ENCODE assay signal across 22 mouse cellular contexts in genomic region chr16:32275830-32276229, GRCm38 (mm10). TPM values are rescaled to one million over a fixed set of nuclear protein-coding genes. Genes with fewer than 3 reads are reported as not detected.
DNase-seq lines count a peak whose midpoint lies in the region; ATAC-seq and TF ChIP-seq lines count a peak whose summit lies in the region.
"Had no signal": no experiment of that assay in that cellular context is flagged by ENCODE, and none has a peak within 500 bp of the region (broad histone marks: within the 10 kb centered on the region; RNA-seq: fewer than 3 reads in every experiment).

No protein-coding gene starts in this region.

- intact Hi-C loops in gastrocnemius, adult 2 months (cut with DNase I): loop anchor here (1.0 to 5.0 kb wide), 2 partner anchors 56 to 156 kb away; partner anchors contain the start of genes Pcyt1a and Ubxn7
- intact Hi-C loops in gastrocnemius, postnatal 14 days (cut with DNase I; ENCODE audit: low total_unique reads): no loop called here

- H3K4me1 ChIP-seq in midbrain, embryonic 11.5 days (ENCODE audit: control insufficient read depth, insufficient read depth, low read length): peaks cover 5% of the 10 kb centered on the region
- peaks cover 28% of the 10 kb centered on the region for H3K4me1 ChIP-seq in midbrain, embryonic 16.5 days (ENCODE audit: control insufficient read depth, insufficient read depth, low read length)
- H3K4me1 ChIP-seq in bone marrow macrophage, adult 2 months (ENCODE audit: control insufficient read depth, insufficient read depth, low read length): peaks cover 17% of the 10 kb centered on the region
- peaks cover 23% of the 10 kb centered on the region for H3K4me1 ChIP-seq in hindbrain, embryonic 12.5 days

- no peak overlapping the region for H3K9ac ChIP-seq in midbrain, embryonic 11.5 days (ENCODE audit: low read length)
- H3K9ac ChIP-seq in midbrain, embryonic 16.5 days (ENCODE audit: low read depth, low read length): no peak overlapping the region
- no peak overlapping the region for H3K9ac ChIP-seq in hindbrain, embryonic 12.5 days
- H3K9ac ChIP-seq: embryonic facial prominence, embryonic 13.5 days; forebrain, embryonic 13.5 days; forebrain, postnatal 0 days; heart, embryonic 12.5 days had no signal

- ATAC-seq in midbrain, embryonic 11.5 days (ENCODE audit: low FRiP score): no peak
- no peak for ATAC-seq in midbrain, embryonic 16.5 days
- ATAC-seq in hindbrain, embryonic 12.5 days (ENCODE audit: low FRiP score): no peak
- ATAC-seq: forebrain, embryonic 13.5 days; forebrain, postnatal 0 days; hindbrain, embryonic 16.5 days; inflammation-experienced regulatory T-cells, adult 6 months had no signal

- H3K27ac ChIP-seq in gastrocnemius, adult 2 months: peak overlapping the region; percentile 98
- H3K27ac ChIP-seq in midbrain, embryonic 11.5 days (ENCODE audit: low read depth, low read length): no peak overlapping the region
- H3K27ac ChIP-seq in midbrain, embryonic 16.5 days (ENCODE audit: low read length): no peak overlapping the region
- H3K27ac ChIP-seq in bone marrow macrophage, adult 2 months (ENCODE audit: insufficient read depth, low read depth, low read length): peak overlapping the region; percentile 25; the same call in 1 of the 2 replicates
- no peak overlapping the region for H3K27ac ChIP-seq in hindbrain, embryonic 12.5 days
- H3K27ac ChIP-seq: embryonic facial prominence, embryonic 13.5 days; forebrain, embryonic 13.5 days had no signal

- 0 out of 2 replicates have a peak, but pooled peaks cover 3% of the 10 kb centered on the region for H3K36me3 ChIP-seq in midbrain, embryonic 11.5 days (ENCODE audit: control insufficient read depth, insufficient read depth, low read length)
- no peaks in the 10 kb centered on the region for H3K36me3 ChIP-seq in midbrain, embryonic 16.5 days (ENCODE audit: control insufficient read depth, insufficient read depth, low read length)
- H3K36me3 ChIP-seq in hindbrain, embryonic 12.5 days: no peaks in the 10 kb centered on the region

- DNase-seq in gastrocnemius, adult 2 months: no peak
- no peak for DNase-seq in gastrocnemius, postnatal 14 days
- peak; percentile 37 for DNase-seq in midbrain, embryonic 11.5 days (ENCODE audit: low spot score, missing footprints)
- DNase-seq in A20 (ENCODE audit: low read depth, low spot score): peak; percentile 74
- no peak for DNase-seq in cerebellum, adult 11 months
- DNase-seq: adrenal gland, adult 8-10 months; adrenal gland, postnatal 36 days; cerebellum, adult 18-20 months; cerebellum, adult 9-11 months; cerebellum, postnatal 36 days; forebrain, postnatal 0 days; heart, postnatal 36 days had no signal

- WGBS in midbrain, embryonic 11.5 days: 75% methylated on average over 1 of the region's 1 CpGs
- 63% methylated on average over 1 of the region's 1 CpGs for WGBS in midbrain, embryonic 16.5 days
- 88% methylated on average over 1 of the region's 1 CpGs for WGBS in hindbrain, embryonic 12.5 days

- H3K4me2 ChIP-seq in midbrain, embryonic 11.5 days: no peak overlapping the region
- H3K4me2 ChIP-seq in midbrain, embryonic 16.5 days (ENCODE audit: low read length): no peak overlapping the region
- H3K4me2 ChIP-seq in hindbrain, embryonic 12.5 days (replicated peaks): no peak overlapping the region
- H3K4me2 ChIP-seq: embryonic facial prominence, embryonic 13.5 days; forebrain, embryonic 13.5 days; heart, embryonic 12.5 days had no signal

- no peaks in the 10 kb centered on the region for H3K27me3 ChIP-seq in midbrain, embryonic 11.5 days (ENCODE audit: control insufficient read depth, insufficient read depth, low read length)
- H3K27me3 ChIP-seq in midbrain, embryonic 16.5 days (ENCODE audit: control insufficient read depth, insufficient read depth, low read depth, low read length): no peaks in the 10 kb centered on the region
- H3K27me3 ChIP-seq in hindbrain, embryonic 12.5 days: no peaks in the 10 kb centered on the region
- H3K27me3 ChIP-seq: embryonic facial prominence, embryonic 13.5 days; forebrain, embryonic 13.5 days; heart, embryonic 12.5 days had no signal

- TF ChIP-seq CTCF in gastrocnemius, adult 2 months (IDR thresholded peaks at IDR 0.05): no peak
- no peak for TF ChIP-seq CTCF in bone marrow macrophage, adult 2 months (IDR thresholded peaks at IDR 0.05; ENCODE audit: low read depth, low read length)

- no peaks in the 10 kb centered on the region for H3K9me3 ChIP-seq in midbrain, embryonic 11.5 days (ENCODE audit: control insufficient read depth, low read length)
- no peaks in the 10 kb centered on the region for H3K9me3 ChIP-seq in midbrain, embryonic 16.5 days (replicated peaks; ENCODE audit: control insufficient read depth, low read length, poor library complexity, severe bottlenecking)
- 0 out of 2 replicates have a peak, but pooled peaks cover 4% of the 10 kb centered on the region for H3K9me3 ChIP-seq in hindbrain, embryonic 12.5 days (replicated peaks)
- H3K9me3 ChIP-seq: embryonic facial prominence, embryonic 13.5 days; forebrain, embryonic 13.5 days had no signal

- no peak overlapping the region for H3K4me3 ChIP-seq in gastrocnemius, adult 2 months
- no peak overlapping the region for H3K4me3 ChIP-seq in midbrain, embryonic 11.5 days (ENCODE audit: low read depth, low read length)
- H3K4me3 ChIP-seq in midbrain, embryonic 16.5 days (ENCODE audit: low read depth, low read length): no peak overlapping the region
- H3K4me3 ChIP-seq in bone marrow macrophage, adult 2 months (ENCODE audit: insufficient read depth, low read length): no peak overlapping the region
- H3K4me3 ChIP-seq in hindbrain, embryonic 12.5 days: no peak overlapping the region
- H3K4me3 ChIP-seq: embryonic facial prominence, embryonic 13.5 days; forebrain, embryonic 13.5 days; heart, embryonic 12.5 days had no signal

- no peak for TF ChIP-seq POLR2A in bone marrow macrophage, adult 2 months (IDR thresholded peaks at IDR 0.05; ENCODE audit: borderline replicate concordance, low read depth, low read length)

RNA-seq across cellular contexts. Expression of gene Rnf168, which starts 1.4 kb away (rescaled TPM):
- 10 to 100 TPM in 1 of 2 experiments, 1 to 10 TPM in 1; 8.6 to 10.5 TPM for total RNA-seq in gastrocnemius, adult 2 months (2021)
- total RNA-seq in gastrocnemius, postnatal 14 days (2021): 10 to 100 TPM; 10.4 to 11.0 TPM
- polyA plus RNA-seq in midbrain, embryonic 11.5 days (2014; fragmentation: Nextera tagmentation; extraction: Ambion mirVana): 23.9 and 25.0 TPM in 2 replicates
- 24.2 and 25.9 TPM in 2 replicates for polyA plus RNA-seq in midbrain, embryonic 16.5 days (2015; fragmentation: Nextera tagmentation; extraction: Ambion mirVana)
- 10.5 and 11.2 TPM in 2 replicates for polyA plus RNA-seq in bone marrow macrophage, adult 2 months (2012; ENCODE audit: insufficient read depth, insufficient read length, missing spikeins)
- 32.7 and 33.9 TPM in 2 replicates for polyA plus RNA-seq in hindbrain, embryonic 12.5 days (2016; fragmentation: Nextera tagmentation; extraction: Ambion mirVana)

RNA-seq across cellular contexts. Expression of gene Smco1, which starts 4.6 kb away (rescaled TPM):
- 10 to 100 TPM; 59.1 to 76.9 TPM for total RNA-seq in gastrocnemius, adult 2 months (2021)
- 10 to 100 TPM; 24.5 to 42.0 TPM for total RNA-seq in gastrocnemius, postnatal 14 days (2021)
- not detected in 2 replicates for polyA plus RNA-seq in midbrain, embryonic 11.5 days (2014; fragmentation: Nextera tagmentation; extraction: Ambion mirVana)
- not detected in 2 replicates for polyA plus RNA-seq in midbrain, embryonic 16.5 days (2015; fragmentation: Nextera tagmentation; extraction: Ambion mirVana)
- not detected in 2 replicates for polyA plus RNA-seq in bone marrow macrophage, adult 2 months (2012; ENCODE audit: insufficient read depth, insufficient read length, missing spikeins)
- polyA plus RNA-seq in hindbrain, embryonic 12.5 days (2016; fragmentation: Nextera tagmentation; extraction: Ambion mirVana): 0.14 TPM in 1 of 2 replicates, not detected in the other
- total RNA-seq: adrenal gland, adult 8-10 months; ES-E14; forebrain, postnatal 0 days had no signal
- polyA plus RNA-seq: embryonic facial prominence, embryonic 13.5 days; forebrain, embryonic 13.5 days; forebrain, postnatal 0 days; heart, embryonic 12.5 days; hindbrain, embryonic 11.5 days; hindbrain, embryonic 16.5 days; inflammation-experienced regulatory T-cells, adult 6 months had no signal

RNA-seq across cellular contexts. Expression of gene Wdr53, which starts 28.8 kb away (rescaled TPM):
- 1 to 10 TPM; 6.2 to 7.8 TPM for total RNA-seq in gastrocnemius, adult 2 months (2021)
- total RNA-seq in gastrocnemius, postnatal 14 days (2021): 1 to 10 TPM; 5.1 to 5.6 TPM
- 16.4 and 19.0 TPM in 2 replicates for polyA plus RNA-seq in midbrain, embryonic 11.5 days (2014; fragmentation: Nextera tagmentation; extraction: Ambion mirVana)
- 13.8 and 16.0 TPM in 2 replicates for polyA plus RNA-seq in midbrain, embryonic 16.5 days (2015; fragmentation: Nextera tagmentation; extraction: Ambion mirVana)
- 18.0 and 20.3 TPM in 2 replicates for polyA plus RNA-seq in bone marrow macrophage, adult 2 months (2012; ENCODE audit: insufficient read depth, insufficient read length, missing spikeins)
- 17.1 and 18.5 TPM in 2 replicates for polyA plus RNA-seq in hindbrain, embryonic 12.5 days (2016; fragmentation: Nextera tagmentation; extraction: Ambion mirVana)

RNA-seq across cellular contexts. Expression of gene Fbxo45, which starts 28.9 kb away (rescaled TPM):
- 10 to 100 TPM; 15.1 to 16.6 TPM for total RNA-seq in gastrocnemius, adult 2 months (2021)
- total RNA-seq in gastrocnemius, postnatal 14 days (2021): 10 to 100 TPM in 1 of 2 experiments, 1 to 10 TPM in 1; 9.4 to 10.2 TPM
- polyA plus RNA-seq in midbrain, embryonic 11.5 days (2014; fragmentation: Nextera tagmentation; extraction: Ambion mirVana): 22.1 and 22.8 TPM in 2 replicates
- polyA plus RNA-seq in midbrain, embryonic 16.5 days (2015; fragmentation: Nextera tagmentation; extraction: Ambion mirVana): 5.9 and 8.2 TPM in 2 replicates
- 8.5 and 8.6 TPM in 2 replicates for polyA plus RNA-seq in bone marrow macrophage, adult 2 months (2012; ENCODE audit: insufficient read depth, insufficient read length, missing spikeins)
- polyA plus RNA-seq in hindbrain, embryonic 12.5 days (2016; fragmentation: Nextera tagmentation; extraction: Ambion mirVana): 26.1 and 28.4 TPM in 2 replicates

RNA-seq across cellular contexts. Expression of gene Ubxn7, which starts 56.2 kb away (rescaled TPM):
- total RNA-seq in gastrocnemius, adult 2 months (2021): 10 to 100 TPM; 14.5 to 16.1 TPM
- 10 to 100 TPM; 19.5 to 23.0 TPM for total RNA-seq in gastrocnemius, postnatal 14 days (2021)
- 25.2 and 28.6 TPM in 2 replicates for polyA plus RNA-seq in midbrain, embryonic 11.5 days (2014; fragmentation: Nextera tagmentation; extraction: Ambion mirVana)
- 21.1 and 23.7 TPM in 2 replicates for polyA plus RNA-seq in midbrain, embryonic 16.5 days (2015; fragmentation: Nextera tagmentation; extraction: Ambion mirVana)
- 17.9 and 19.6 TPM in 2 replicates for polyA plus RNA-seq in bone marrow macrophage, adult 2 months (2012; ENCODE audit: insufficient read depth, insufficient read length, missing spikeins)
- 31.6 and 34.0 TPM in 2 replicates for polyA plus RNA-seq in hindbrain, embryonic 12.5 days (2016; fragmentation: Nextera tagmentation; extraction: Ambion mirVana)

Comparison
In these comparisons a context has a peak if more than half of its experiments do, and no peak if none do; other contexts are left out.
1. DNase-seq: peak in midbrain, embryonic 11.5 days (single experiment) and A20 (single experiment); none in gastrocnemius, adult 2 months (single experiment), gastrocnemius, postnatal 14 days (single experiment) and cerebellum, adult 11 months (single experiment).
2. H3K27ac ChIP-seq: peak in gastrocnemius, adult 2 months (single experiment) and bone marrow macrophage, adult 2 months (single experiment); none in midbrain, embryonic 11.5 days (single experiment), midbrain, embryonic 16.5 days (single experiment) and hindbrain, embryonic 12.5 days (single experiment).